In genomic region chr2:158141690-158142440, GRCm38 (mm10) we compare ENCODE assay signal across 9 mouse cellular contexts. TPM values are rescaled to one million over a fixed set of nuclear protein-coding genes. Genes with fewer than 3 reads are reported as not detected.
DNase-seq lines count a peak whose midpoint lies in the region; ATAC-seq and TF ChIP-seq lines count a peak whose summit lies in the region.
"Had no signal": no experiment of that assay in that cellular context is flagged by ENCODE, and none has a peak within 500 bp of the region (broad histone marks: within the 10 kb centered on the region; RNA-seq: fewer than 3 reads in every experiment).

No protein-coding gene starts in this region.

- no peak overlapping the region for H3K4me2 ChIP-seq in midbrain, postnatal 0 days (ENCODE audit: low read depth, low read length, poor library complexity, severe bottlenecking)
- H3K4me2 ChIP-seq in liver, embryonic 11.5 days: peak overlapping the region; percentile 84
- H3K4me2 ChIP-seq in stomach, embryonic 16.5 days (ENCODE audit: low read depth, low read length): no peak overlapping the region
- H3K4me2 ChIP-seq: midbrain, embryonic 11.5 days had no signal

- no peak overlapping the region for H3K4me3 ChIP-seq in midbrain, embryonic 10.5 days
- no peak overlapping the region for H3K4me3 ChIP-seq in midbrain, postnatal 0 days (ENCODE audit: low read depth, low read length)
- H3K4me3 ChIP-seq in heart, embryonic 10.5 days: peak overlapping the region; percentile 73
- peak overlapping the region; percentile 20; the same call in 1 of the 2 replicates for H3K4me3 ChIP-seq in liver, embryonic 11.5 days (ENCODE audit: low read depth, low read length)
- H3K4me3 ChIP-seq in stomach, embryonic 16.5 days (replicated peaks; ENCODE audit: low read length): no peak overlapping the region

- WGBS in midbrain, embryonic 10.5 days: 79% methylated on average over 7 of the region's 7 CpGs
- WGBS in midbrain, postnatal 0 days: 89% methylated on average over 7 of the region's 7 CpGs
- whole genome bisulfite sequencing in heart, embryonic 10.5 days: 40% methylated on average over 7 of the region's 7 CpGs
- WGBS in liver, embryonic 11.5 days: 24% methylated on average over 7 of the region's 7 CpGs
- WGBS in stomach, embryonic 16.5 days: 62% methylated on average over 7 of the region's 7 CpGs

- no peak for DNase-seq in midbrain, embryonic 10.5 days (ENCODE audit: low spot score)
- no peak for DNase-seq in midbrain, postnatal 0 days (ENCODE audit: low spot score)
- DNase-seq in heart, embryonic 10.5 days (ENCODE audit: low spot score): peak; percentile 94
- DNase-seq in liver, embryonic 11.5 days (ENCODE audit: low spot score): peak; percentile 75
- DNase-seq in T-cell, adult 2 months (ENCODE audit: low spot score): no peak
- no peak for DNase-seq in left cerebral cortex, postnatal 25 days (ENCODE audit: low spot score in 2 of 2)

- no peaks in the 10 kb centered on the region for H3K9me3 ChIP-seq in midbrain, embryonic 10.5 days (replicated peaks)
- no peaks in the 10 kb centered on the region for H3K9me3 ChIP-seq in midbrain, postnatal 0 days (ENCODE audit: low read length)
- H3K9me3 ChIP-seq in heart, embryonic 10.5 days: no peaks in the 10 kb centered on the region
- H3K9me3 ChIP-seq in liver, embryonic 11.5 days (ENCODE audit: control insufficient read depth, low read length): no peaks in the 10 kb centered on the region
- no peaks in the 10 kb centered on the region for H3K9me3 ChIP-seq in stomach, embryonic 16.5 days (replicated peaks; ENCODE audit: control insufficient read depth, low read length)

- peak overlapping the region; percentile 57 for H3K27ac ChIP-seq in midbrain, embryonic 10.5 days (replicated peaks)
- no peak overlapping the region for H3K27ac ChIP-seq in midbrain, postnatal 0 days (ENCODE audit: low read depth, low read length)
- H3K27ac ChIP-seq in heart, embryonic 10.5 days: peak overlapping the region; percentile 93
- H3K27ac ChIP-seq in liver, embryonic 11.5 days (ENCODE audit: low read depth, low read length): peak overlapping the region; percentile 83
- peak overlapping the region; percentile 41 for H3K27ac ChIP-seq in stomach, embryonic 16.5 days (ENCODE audit: low read length)

- no peaks in the 10 kb centered on the region for H3K36me3 ChIP-seq in midbrain, embryonic 10.5 days
- H3K36me3 ChIP-seq in midbrain, postnatal 0 days (ENCODE audit: insufficient read depth, low read length): no peaks in the 10 kb centered on the region; the same call in 1 of the 2 replicates
- peaks cover 51% of the 10 kb centered on the region for H3K36me3 ChIP-seq in heart, embryonic 10.5 days
- H3K36me3 ChIP-seq in liver, embryonic 11.5 days (ENCODE audit: control insufficient read depth, insufficient read depth, low read length): peaks cover 13% of the 10 kb centered on the region; the same call in 1 of the 2 replicates
- H3K36me3 ChIP-seq in stomach, embryonic 16.5 days (ENCODE audit: control insufficient read depth, insufficient read depth, low read length): no peaks in the 10 kb centered on the region

- H3K27me3 ChIP-seq in midbrain, embryonic 10.5 days (ENCODE audit: low read depth, poor library complexity, severe bottlenecking): peaks cover 30% of the 10 kb centered on the region
- H3K27me3 ChIP-seq in midbrain, postnatal 0 days (ENCODE audit: insufficient read depth, low read length): peaks cover 5% of the 10 kb centered on the region; the same call in 1 of the 2 replicates
- no peaks in the 10 kb centered on the region for H3K27me3 ChIP-seq in heart, embryonic 10.5 days (ENCODE audit: insufficient read depth, poor library complexity, severe bottlenecking)
- H3K27me3 ChIP-seq in liver, embryonic 11.5 days (replicated peaks; ENCODE audit: control insufficient read depth, insufficient read depth, low read length): 0 out of 2 replicates have a peak, but pooled peaks cover 7% of the 10 kb centered on the region
- no peaks in the 10 kb centered on the region for H3K27me3 ChIP-seq in stomach, embryonic 16.5 days (ENCODE audit: control insufficient read depth, insufficient read depth, low read length)

- intact Hi-C loops in left cerebral cortex, postnatal 25 days (cut with DNase I): no loop called here

- peaks cover 50% of the 10 kb centered on the region for H3K4me1 ChIP-seq in midbrain, embryonic 10.5 days
- no peaks in the 10 kb centered on the region for H3K4me1 ChIP-seq in midbrain, postnatal 0 days (ENCODE audit: insufficient read depth, low read length)
- H3K4me1 ChIP-seq in heart, embryonic 10.5 days: peaks cover 85% of the 10 kb centered on the region
- peaks cover 70% of the 10 kb centered on the region for H3K4me1 ChIP-seq in liver, embryonic 11.5 days (replicated peaks; ENCODE audit: control insufficient read depth, insufficient read depth, low read length)
- H3K4me1 ChIP-seq in stomach, embryonic 16.5 days (ENCODE audit: control insufficient read depth, insufficient read depth, low read length): peaks cover 45% of the 10 kb centered on the region

- no peak for ATAC-seq in midbrain, postnatal 0 days (ENCODE audit: low FRiP score)
- peak; percentile 91 for ATAC-seq in liver, embryonic 11.5 days (replicated peaks; ENCODE audit: low FRiP score)
- peak; percentile 31 for ATAC-seq in stomach, embryonic 16.5 days (ENCODE audit: insufficient read depth, low FRiP score)
- ATAC-seq: forebrain, embryonic 14.5 days had no signal

- no peak overlapping the region for H3K9ac ChIP-seq in midbrain, postnatal 0 days (replicated peaks; ENCODE audit: low read length, poor library complexity, severe bottlenecking)
- H3K9ac ChIP-seq in liver, embryonic 11.5 days (ENCODE audit: low read depth, low read length): peak overlapping the region; percentile 50; the same call in 1 of the 2 replicates
- no peak overlapping the region for H3K9ac ChIP-seq in stomach, embryonic 16.5 days (ENCODE audit: low read length)

- TF ChIP-seq CTCF in midbrain, postnatal 0 days (IDR thresholded peaks at IDR 0.05): no peak

RNA-seq across cellular contexts. Expression of gene Tgm2, which starts 4.4 kb away (rescaled TPM):
- polyA plus RNA-seq in midbrain, embryonic 10.5 days (2016; fragmentation: Nextera tagmentation; extraction: Ambion mirVana): 9.0 and 10.0 TPM in 2 replicates
- 13.3 and 16.0 TPM in 2 replicates for total RNA-seq in midbrain, postnatal 0 days (2014; rRNA removed)
- 6.8 and 8.6 TPM in 2 replicates for polyA plus RNA-seq in midbrain, postnatal 0 days (2015; fragmentation: Nextera tagmentation; extraction: Ambion mirVana)
- 134 and 256 TPM in 2 replicates for polyA plus RNA-seq in heart, embryonic 10.5 days (2016; fragmentation: Nextera tagmentation; extraction: Ambion mirVana)
- 49.5 and 49.7 TPM in 2 replicates for polyA plus RNA-seq in liver, embryonic 11.5 days (2014; fragmentation: Nextera tagmentation; extraction: Ambion mirVana)
- 123 and 133 TPM in 2 replicates for polyA plus RNA-seq in stomach, embryonic 16.5 days (2015; fragmentation: Nextera tagmentation; extraction: Ambion mirVana)
- total RNA-seq in left cerebral cortex, postnatal 25 days (2021): 1 to 10 TPM; 7.4 to 9.8 TPM

Comparison
In these comparisons a context has a peak if more than half of its experiments do, and no peak if none do; other contexts are left out.
1. DNase-seq: peak in heart, embryonic 10.5 days (single experiment) and liver, embryonic 11.5 days (single experiment); none in midbrain, embryonic 10.5 days (single experiment), midbrain, postnatal 0 days (single experiment), T-cell, adult 2 months (single experiment) and left cerebral cortex, postnatal 25 days (0 of 2).
2. H3K4me3 ChIP-seq: peak in heart, embryonic 10.5 days (single experiment) and liver, embryonic 11.5 days (single experiment); none in midbrain, embryonic 10.5 days (single experiment), midbrain, postnatal 0 days (single experiment) and stomach, embryonic 16.5 days (single experiment).